Mouse (Mus musculus) heart, postnatal 10 days (tissue): ENCODE measurements around the gene Huwe1. TPM values are rescaled to one million over a fixed set of nuclear protein-coding genes. Genes with fewer than 3 reads are reported as not detected.

Source experiments
- DNase-seq, 2 experiments: peaks; one replicate each; pipeline ENCODE4 v3.0.0; 2021
- intact Hi-C: fragments of 180-260 bp; cut with DNase I; formaldehyde crosslinking; loops from one replicate; pipeline ENCODE4 v1.15.1; 2025
- microRNA-seq, 2 experiments: library from miRNA; unstranded; fragments of <30 nt; microRNA quantifications; one replicate each; pipeline ENCODE4 v1.2.0; 2022
- total RNA-seq, 2 experiments: library from RNA; stranded (reverse); gene quantifications; 2 replicates each; pipeline ENCODE4 v1.2.3; 2021

The Huwe1 gene
- total RNA-seq, 2 experiments from 2014 or later: 166 to 196 TPM

GRCm38 (mm10) chrX:151947781-151948180, 147.2 kb downstream of the Huwe1 start:
- intact Hi-C loops: loop anchor here (10.0 kb wide), 2 partner anchors 197 to 407 kb away; partner anchors contain the start of gene Iqsec2
- DNase-seq: no peak

- DNase-seq: no peak
- intact Hi-C loops: no loop called here
These were observed 149.6 kb downstream of the Huwe1 start for GRCm38 (mm10) chrX:151950231-151950630.

GRCm38 (mm10) chrX:151951181-151951580, 150.6 kb downstream of the Huwe1 start:
- DNase-seq: no peak
- intact Hi-C loops: no loop called here

Small RNA genes within 50 kb of the gene (microRNA-seq; reads per million reads assigned to microRNA genes)
- gene Mir3113: 0 reads per million in 2 experiments
- 3,564 to 3,949 reads per million in 2 experiments for gene Mir98
- gene Mirlet7f-2: 8,338 to 10,078 reads per million in 2 experiments

Other genes starting within 250 kb of the Huwe1 start
- gene Hsd17b10, start 201.0 kb downstream of the Huwe1 start, total RNA-seq: 100 to 1,000 TPM; 160 to 166 TPM
- gene Ribc1, start 215.5 kb downstream of the Huwe1 start, total RNA-seq: under 1 TPM; 0.40 to 0.45 TPM
- 10 to 100 TPM; 40.3 to 42.1 TPM for gene Smc1a, start 215.6 kb downstream of the Huwe1 start, total RNA-seq